Mouse (Mus musculus): Measurements from ENCODE around the gene C330021F23Rik.
"Not testable (repeated sequence)": the region's sequence is repeated elsewhere in the genome, so short reads cannot be mapped to it uniquely, and the experiment has no call there.

The C330021F23Rik gene

DNA sequence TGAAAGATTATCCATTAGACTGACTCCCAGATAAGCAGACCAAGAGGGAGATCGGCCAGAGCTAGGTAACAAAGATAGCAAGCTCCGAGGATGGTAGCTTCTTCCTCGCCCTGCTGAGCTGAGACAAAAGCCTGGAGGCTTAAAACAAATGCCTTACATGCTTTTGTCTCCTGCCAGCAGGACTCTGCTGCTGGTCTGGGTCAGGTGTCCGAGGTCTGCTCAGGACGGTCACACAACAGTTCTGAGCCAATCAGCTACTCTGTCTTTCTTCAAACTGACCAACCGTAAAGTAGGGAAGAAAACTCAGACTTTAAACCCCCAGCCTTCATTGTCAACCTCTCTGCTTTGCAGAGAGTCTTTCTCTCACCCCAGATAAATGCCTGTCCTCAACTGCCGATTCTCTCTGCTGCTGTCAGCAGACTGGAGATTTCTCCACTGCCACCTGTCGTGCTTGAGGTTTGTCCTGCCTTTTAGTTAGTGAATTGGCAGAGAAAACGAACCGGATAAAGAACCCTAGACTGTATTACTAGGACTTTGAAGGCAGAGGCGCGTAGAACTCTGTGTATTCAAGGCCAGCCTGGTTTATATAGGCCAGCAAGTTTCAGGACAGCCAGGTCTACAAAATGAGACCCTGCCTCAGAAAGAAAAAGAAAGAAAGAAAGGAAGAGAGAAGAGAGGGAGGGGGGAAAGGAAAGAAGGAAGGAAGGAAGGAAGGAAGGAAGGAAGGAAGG is at the start of gene C330021F23Rik:
C330021F23Rik (plus strand) TSS at position 350 of the 731 bp plus-strand sequence.
- DNase-seq: no peak

GRCm38 (mm10) chr8:3522007-3522697 is 45.6 kb upstream of the C330021F23Rik start:
- DNase-seq: no peak

- no peak for DNase-seq
These were observed 37.0 kb upstream of the C330021F23Rik start for GRCm38 (mm10) chr8:3530816-3531215.

GRCm38 (mm10) chr8:3531936-3532335 is 35.9 kb upstream of the C330021F23Rik start:
- no peak for DNase-seq

DNA sequence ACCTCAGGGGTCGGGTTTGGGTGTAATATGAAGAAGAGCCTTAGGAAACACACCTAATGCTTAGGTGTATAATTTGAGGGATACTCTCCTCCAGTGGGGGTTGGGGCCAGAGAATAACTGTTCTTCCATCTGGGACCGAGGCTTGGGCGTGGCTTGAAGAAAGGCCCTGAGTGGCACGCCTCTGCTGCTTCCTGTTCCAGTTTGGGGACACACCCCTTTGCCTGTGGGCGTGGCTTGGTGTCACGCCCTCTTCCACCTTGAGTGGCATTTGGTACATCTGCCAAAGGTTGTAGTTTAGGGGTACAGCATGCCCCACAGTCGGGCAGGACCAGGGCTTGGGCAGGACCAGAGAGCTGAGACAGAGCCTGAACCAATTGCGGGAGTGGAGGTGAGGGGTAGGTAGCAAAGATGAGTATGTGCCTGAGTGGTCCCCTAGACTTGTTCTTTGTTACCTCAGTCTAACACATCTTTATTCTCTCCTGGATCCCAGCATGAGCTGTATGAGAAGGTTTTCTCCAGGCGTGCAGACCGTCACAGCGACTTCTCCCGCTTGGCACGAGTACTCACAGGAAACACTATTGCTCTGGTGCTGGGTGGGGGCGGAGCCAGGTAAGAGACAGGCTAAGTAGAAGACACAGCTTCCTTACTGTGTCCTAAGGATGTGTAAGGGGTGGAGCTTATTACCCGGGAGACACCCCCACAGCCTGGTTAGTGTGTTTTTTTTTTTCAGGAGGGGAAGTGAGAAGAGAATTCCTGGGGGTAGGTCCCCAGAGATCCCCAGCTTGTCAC is 31.5 kb upstream of the C330021F23Rik start:
- no peak for DNase-seq

- no peak for DNase-seq
These were observed 30.9 kb upstream of the C330021F23Rik start for GRCm38 (mm10) chr8:3536940-3537339.

DNA sequence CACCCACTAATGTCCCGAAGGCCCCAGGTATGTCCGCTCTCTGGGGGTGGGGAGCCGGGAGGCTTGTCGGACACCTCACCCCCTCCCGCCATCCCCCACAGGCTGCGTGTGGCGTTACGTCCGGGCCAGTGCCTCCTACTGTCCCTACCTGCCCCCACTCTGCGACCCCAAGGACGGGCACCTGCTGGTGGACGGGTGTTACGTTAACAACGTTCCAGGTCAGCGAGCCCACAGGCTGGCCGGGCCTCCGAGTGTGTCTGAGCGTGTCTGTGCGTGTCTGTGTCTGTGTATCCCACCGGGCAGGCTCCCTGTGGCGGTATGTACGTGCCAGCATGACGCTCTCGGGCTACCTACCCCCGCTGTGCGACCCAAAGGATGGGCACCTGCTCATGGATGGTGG is 30.1 kb upstream of the C330021F23Rik start:
- DNase-seq: no peak

GRCm38 (mm10) chr8:3539146-3539545 is 28.6 kb upstream of the C330021F23Rik start:
- DNase-seq: no peak

- DNase-seq: no peak
These were observed 27.7 kb upstream of the C330021F23Rik start for GRCm38 (mm10) chr8:3540076-3540475.

DNA sequence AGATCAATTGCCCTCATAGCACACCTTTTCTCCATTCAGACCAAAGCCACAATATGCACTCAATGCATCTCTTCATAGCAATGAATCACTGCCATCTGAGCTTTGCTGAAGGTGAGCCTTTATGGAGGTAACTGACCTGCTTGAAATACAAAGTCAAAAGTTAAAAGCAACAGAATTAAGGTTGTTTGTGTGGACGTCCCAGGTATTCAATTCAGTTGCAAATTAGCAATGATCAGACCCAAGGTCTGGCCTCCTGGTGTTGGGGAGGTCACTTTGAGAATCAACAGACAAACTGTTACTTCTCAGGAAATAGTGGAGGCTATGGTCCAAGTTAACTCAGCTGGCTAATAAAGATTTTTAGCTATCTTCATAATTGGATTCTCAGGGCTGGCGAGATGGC is 21.3 kb upstream of the C330021F23Rik start:
- DNase-seq: no peak

GRCm38 (mm10) chr8:3552240-3552639 is 15.6 kb upstream of the C330021F23Rik start:
- DNase-seq: no peak

GRCm38 (mm10) chr8:3556114-3556513 is 11.7 kb upstream of the C330021F23Rik start:
- no peak for DNase-seq

GRCm38 (mm10) chr8:3568378-3568777 is 588 bp downstream of the C330021F23Rik start:
- no peak for DNase-seq

- no peak for DNase-seq
These were observed 2.0 kb downstream of the C330021F23Rik start for GRCm38 (mm10) chr8:3569784-3570183.

DNA sequence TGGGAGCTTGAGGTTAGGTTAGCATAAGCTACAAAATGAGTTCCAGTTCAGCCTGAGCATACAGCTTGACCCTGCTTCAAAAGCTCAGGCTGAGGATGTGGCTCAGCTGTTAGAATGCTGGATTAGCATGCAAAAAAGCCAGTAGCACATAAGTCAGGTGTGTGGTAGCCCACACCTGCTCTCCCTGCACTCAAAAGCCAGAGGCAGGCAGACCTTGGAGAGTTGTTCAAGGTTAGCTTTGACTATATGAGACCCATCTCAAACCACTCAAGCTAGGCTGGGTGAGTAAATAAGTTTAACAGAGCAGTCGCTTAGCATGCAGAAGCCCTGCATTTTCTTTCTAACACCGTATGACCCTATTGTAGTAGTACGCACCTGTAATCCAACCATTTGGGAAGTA is 6.8 kb downstream of the C330021F23Rik start:
- no peak for DNase-seq

DNA sequence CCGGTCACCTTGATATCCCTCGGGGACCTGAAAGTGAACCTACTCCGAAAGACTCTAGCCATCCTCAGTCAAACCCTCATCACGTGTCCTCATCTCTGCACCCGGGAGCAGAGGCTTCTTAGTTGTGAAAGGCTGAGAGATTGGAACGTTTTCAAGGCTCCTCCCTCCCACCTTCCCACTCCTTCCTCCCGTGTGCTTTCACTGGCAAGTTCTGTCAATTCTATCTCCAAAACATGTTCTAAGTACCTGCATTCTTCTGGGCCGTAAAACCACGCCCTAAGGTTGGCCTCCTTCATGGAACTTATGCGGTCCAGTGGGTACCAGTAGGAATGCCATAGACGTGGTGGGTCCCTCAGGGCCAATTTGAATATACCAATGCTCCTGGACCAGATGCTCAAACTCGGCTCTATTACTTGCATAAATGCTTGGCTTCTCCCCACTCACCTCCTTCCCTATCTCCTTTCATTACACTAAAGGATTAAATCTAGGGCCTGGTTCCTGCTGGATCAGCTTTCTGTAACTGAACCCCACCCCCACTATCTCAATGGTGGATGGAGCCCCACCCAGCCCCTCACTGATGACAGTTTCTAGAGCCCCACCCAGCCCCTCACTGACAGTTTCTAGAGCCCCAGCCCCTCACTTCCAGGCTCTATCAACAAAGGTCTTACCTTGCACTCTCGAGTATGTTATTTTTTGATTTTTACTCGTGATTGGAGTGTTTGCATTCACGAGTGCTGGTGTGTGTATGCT is 8.6 kb downstream of the C330021F23Rik start:
- DNase-seq: no peak

- no peak for DNase-seq
These were observed 11.9 kb downstream of the C330021F23Rik start for GRCm38 (mm10) chr8:3579390-3580364.

DNA sequence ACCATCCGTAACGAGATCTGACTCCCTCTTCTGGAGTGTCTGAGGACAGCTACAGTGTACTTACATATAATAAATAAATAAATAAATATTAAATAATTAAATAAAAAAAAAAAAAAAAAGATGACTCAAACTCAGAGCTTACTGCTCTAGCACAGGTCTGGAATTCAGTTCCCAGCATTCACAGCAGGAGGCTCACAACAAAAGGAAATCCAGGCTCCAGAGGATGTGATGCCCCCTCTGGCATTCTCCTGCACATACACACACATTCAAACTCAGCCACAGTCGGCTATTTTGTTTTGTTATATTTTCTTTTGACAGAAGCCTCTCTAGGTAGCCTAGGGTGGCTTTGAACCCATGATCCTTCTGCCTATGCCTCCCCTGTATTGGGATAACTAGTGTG is 14.2 kb downstream of the C330021F23Rik start:
- DNase-seq: not testable (repeated sequence)

- no peak for DNase-seq
These were observed 18.7 kb downstream of the C330021F23Rik start for GRCm38 (mm10) chr8:3586452-3586851.

- no peak for DNase-seq
These were observed 19.2 kb downstream of the C330021F23Rik start, which contains the start of gene Camsap3 for GRCm38 (mm10) chr8:3586993-3587390. TSS of gene Camsap3 (plus strand) at chr8:3587293.
